Comparison of ENCODE assay signal across 22 mouse cellular contexts in genomic region chr1:178375381-178375780, GRCm38 (mm10). TPM values are rescaled to one million over a fixed set of nuclear protein-coding genes. Genes with fewer than 3 reads are reported as not detected.
DNase-seq lines count a peak whose midpoint lies in the region; TF ChIP-seq lines count a peak whose summit lies in the region.
"Had no signal": no experiment of that assay in that cellular context is flagged by ENCODE, and none has a peak within 500 bp of the region (broad histone marks: within the 10 kb centered on the region; RNA-seq: fewer than 3 reads in every experiment).

No protein-coding gene starts in this region.

- DNase-seq in layer of hippocampus, adult 2 months (ENCODE audit: low spot score in 2 of 2): no peak
- no peak for DNase-seq in layer of hippocampus, postnatal 36 days
- peak; percentile 27 for DNase-seq in 416B (ENCODE audit: low read depth)
- peak; percentile 48 for DNase-seq in adipocyte (ENCODE audit: low spot score)
- DNase-seq in cerebellum, postnatal 14 days: no peak
- DNase-seq in yolk sac, embryonic 10.5 days (ENCODE audit: low spot score): no peak
- no peak for DNase-seq in lung, postnatal 36 days
- DNase-seq: adrenal gland, adult 2 months; adrenal gland, postnatal 25 days; cerebellum, adult 11 months; cerebellum, adult 8-10 months; cerebellum, postnatal 25 days; forebrain, postnatal 0 days; gastrocnemius, postnatal 14 days; heart, adult 2 months; heart, postnatal 14 days had no signal

- no peak overlapping the region for H3K4me3 ChIP-seq in layer of hippocampus, adult 2 months
- H3K4me3 ChIP-seq: embryonic facial prominence, embryonic 13.5 days; forebrain, embryonic 12.5 days; heart, adult 2 months; heart, embryonic 15.5 days; hindbrain, embryonic 10.5 days; intestine, embryonic 15.5 days had no signal

- TF ChIP-seq CTCF in layer of hippocampus, adult 2 months (conservative IDR thresholded peaks at IDR 0.05): peak; percentile 37; the same call in 1 of the 2 replicates

- H3K27ac ChIP-seq in layer of hippocampus, adult 2 months: no peak overlapping the region
- H3K27ac ChIP-seq: embryonic facial prominence, embryonic 13.5 days; forebrain, embryonic 12.5 days; heart, adult 2 months; heart, embryonic 15.5 days; hindbrain, embryonic 10.5 days; hindbrain, embryonic 14.5 days; intestine, embryonic 15.5 days had no signal

RNA-seq across cellular contexts. Expression of gene Efcab2, which starts 30.5 kb away (rescaled TPM):
- total RNA-seq in layer of hippocampus, adult 2 months (2021): 10 to 100 TPM in 1 of 2 experiments, 1 to 10 TPM in 1; 8.1 to 11.1 TPM
- 10 to 100 TPM in 1 of 2 experiments, 1 to 10 TPM in 1; 8.7 to 10.2 TPM for total RNA-seq in layer of hippocampus, postnatal 36 days (2021)

RNA-seq across cellular contexts. Expression of gene Hnrnpu, which starts 37.8 kb away (rescaled TPM):
- total RNA-seq in layer of hippocampus, adult 2 months (2021): 100 to 1,000 TPM; 431 to 439 TPM
- 100 to 1,000 TPM; 397 to 425 TPM for total RNA-seq in layer of hippocampus, postnatal 36 days (2021)

RNA-seq across cellular contexts. Expression of gene Cox20, which starts 56.5 kb away (rescaled TPM):
- total RNA-seq in layer of hippocampus, adult 2 months (2021): 10 to 100 TPM; 33.2 to 38.4 TPM
- 10 to 100 TPM; 42.9 to 44.0 TPM for total RNA-seq in layer of hippocampus, postnatal 36 days (2021)

Comparison
In these comparisons a context has a peak if more than half of its experiments do, and no peak if none do; other contexts are left out.
1. DNase-seq: peak in 416B (single experiment) and adipocyte (single experiment); none in layer of hippocampus, adult 2 months (0 of 2), layer of hippocampus, postnatal 36 days (0 of 2), cerebellum, postnatal 14 days (0 of 2), yolk sac, embryonic 10.5 days (single experiment) and lung, postnatal 36 days (single experiment).